Comparison of ENCODE assay signal across 12 mouse cellular contexts in genomic region chr3:150352139-150352725, GRCm38 (mm10).
DNase-seq lines count a peak whose midpoint lies in the region; ATAC-seq and TF ChIP-seq lines count a peak whose summit lies in the region.
"Had no signal": no experiment of that assay in that cellular context is flagged by ENCODE, and none has a peak within 500 bp of the region (broad histone marks: within the 10 kb centered on the region; RNA-seq: fewer than 3 reads in every experiment).

No protein-coding gene starts in this region.

- H3K9me3 ChIP-seq in neural tube, embryonic 12.5 days = no peaks in the 10 kb centered on the region
- no peaks in the 10 kb centered on the region for H3K9me3 ChIP-seq in hindbrain, embryonic 14.5 days (ENCODE audit: control insufficient read depth, low read length)
- H3K9me3 ChIP-seq in stomach, postnatal 0 days (ENCODE audit: control insufficient read depth, low read length) = no peaks in the 10 kb centered on the region

- TF ChIP-seq CTCF in stomach, postnatal 0 days (IDR thresholded peaks at IDR 0.05; ENCODE audit: low read depth) = no peak

- H3K27me3 ChIP-seq in neural tube, embryonic 12.5 days (replicated peaks) = no peaks in the 10 kb centered on the region
- no peaks in the 10 kb centered on the region for H3K27me3 ChIP-seq in hindbrain, embryonic 14.5 days (ENCODE audit: control insufficient read depth, insufficient read depth, low read length)
- no peaks in the 10 kb centered on the region for H3K27me3 ChIP-seq in stomach, postnatal 0 days (ENCODE audit: control insufficient read depth, insufficient read depth, low read length)

- no peak overlapping the region for H3K4me3 ChIP-seq in neural tube, embryonic 12.5 days
- no peak overlapping the region for H3K4me3 ChIP-seq in hindbrain, embryonic 14.5 days (replicated peaks; ENCODE audit: low read length)
- no peak overlapping the region for H3K4me3 ChIP-seq in stomach, postnatal 0 days (ENCODE audit: low read depth, low read length)
- H3K4me3 ChIP-seq: erythroblast, embryonic 14.5 days had no signal

- no peak overlapping the region for H3K9ac ChIP-seq in neural tube, embryonic 12.5 days
- no peak overlapping the region for H3K9ac ChIP-seq in hindbrain, embryonic 14.5 days
- no peak overlapping the region for H3K9ac ChIP-seq in stomach, postnatal 0 days (ENCODE audit: low read length)
- H3K9ac ChIP-seq: lung, embryonic 14.5 days had no signal

- no peak overlapping the region for H3K27ac ChIP-seq in neural tube, embryonic 12.5 days
- H3K27ac ChIP-seq in hindbrain, embryonic 14.5 days = no peak overlapping the region
- no peak overlapping the region for H3K27ac ChIP-seq in stomach, postnatal 0 days (replicated peaks)

- peaks cover 4% of the 10 kb centered on the region; the same call in 1 of the 2 replicates for H3K4me1 ChIP-seq in neural tube, embryonic 12.5 days
- H3K4me1 ChIP-seq in hindbrain, embryonic 14.5 days (replicated peaks; ENCODE audit: control insufficient read depth, insufficient read depth, low read length) = no peaks in the 10 kb centered on the region
- H3K4me1 ChIP-seq in stomach, postnatal 0 days (replicated peaks; ENCODE audit: control insufficient read depth, insufficient read depth) = no peaks in the 10 kb centered on the region

- no peak for TF ChIP-seq EP300 in stomach, postnatal 0 days (optimal IDR thresholded peaks at IDR 0.05)

- no peak overlapping the region for H3K4me2 ChIP-seq in neural tube, embryonic 12.5 days (replicated peaks)
- no peak overlapping the region for H3K4me2 ChIP-seq in hindbrain, embryonic 14.5 days (replicated peaks)
- no peak overlapping the region for H3K4me2 ChIP-seq in stomach, postnatal 0 days (replicated peaks; ENCODE audit: low read depth)
- H3K4me2 ChIP-seq: lung, embryonic 14.5 days had no signal

- 29% methylated on average over 9 of the region's 9 CpGs for WGBS in neural tube, embryonic 12.5 days
- WGBS in hindbrain, embryonic 14.5 days = 22% methylated on average over 9 of the region's 9 CpGs
- 36% methylated on average over 9 of the region's 9 CpGs for WGBS in stomach, postnatal 0 days

- no peaks in the 10 kb centered on the region for H3K36me3 ChIP-seq in neural tube, embryonic 12.5 days
- no peaks in the 10 kb centered on the region for H3K36me3 ChIP-seq in hindbrain, embryonic 14.5 days (replicated peaks; ENCODE audit: control insufficient read depth, insufficient read depth)
- H3K36me3 ChIP-seq in stomach, postnatal 0 days (ENCODE audit: control insufficient read depth, insufficient read depth, low read length) = no peaks in the 10 kb centered on the region

- ATAC-seq in neural tube, embryonic 12.5 days (ENCODE audit: low FRiP score, low read depth) = peak; percentile 64
- no peak; the same call in 1 of the 2 replicates for ATAC-seq in hindbrain, embryonic 14.5 days (ENCODE audit: low FRiP score)
- ATAC-seq in stomach, postnatal 0 days (ENCODE audit: low FRiP score, low TSS enrichment) = no peak
- ATAC-seq in megakaryocyte progenitor cell, adult 5-6 weeks (replicated peaks; ENCODE audit: poor library complexity) = no peak

- DNase-seq in neural tube, embryonic 10.5 days (ENCODE audit: extremely low spot score, low spot score) = no peak
- peak; percentile 42 for DNase-seq in hindbrain, embryonic 14.5 days (ENCODE audit: low spot score)
- DNase-seq in kidney, postnatal 25 days = peak; percentile 67 to 86
- DNase-seq in stomach, postnatal 0 days (ENCODE audit: low spot score) = no peak
- no peak for DNase-seq in right cerebral cortex, postnatal 4 days
- DNase-seq: gastrocnemius, postnatal 25 days; layer of hippocampus, postnatal 36 days; lung, embryonic 14.5 days; thymus, adult 2 months had no signal

Comparison
In these comparisons a context has a peak if more than half of its experiments do, and no peak if none do; other contexts are left out.
1. DNase-seq: peak in hindbrain, embryonic 14.5 days (single experiment) and kidney, postnatal 25 days (2 of 2); none in neural tube, embryonic 10.5 days (single experiment), stomach, postnatal 0 days (single experiment) and right cerebral cortex, postnatal 4 days (single experiment).